Mouse (Mus musculus): ENCODE data around the gene Inpp5d.

DNA sequence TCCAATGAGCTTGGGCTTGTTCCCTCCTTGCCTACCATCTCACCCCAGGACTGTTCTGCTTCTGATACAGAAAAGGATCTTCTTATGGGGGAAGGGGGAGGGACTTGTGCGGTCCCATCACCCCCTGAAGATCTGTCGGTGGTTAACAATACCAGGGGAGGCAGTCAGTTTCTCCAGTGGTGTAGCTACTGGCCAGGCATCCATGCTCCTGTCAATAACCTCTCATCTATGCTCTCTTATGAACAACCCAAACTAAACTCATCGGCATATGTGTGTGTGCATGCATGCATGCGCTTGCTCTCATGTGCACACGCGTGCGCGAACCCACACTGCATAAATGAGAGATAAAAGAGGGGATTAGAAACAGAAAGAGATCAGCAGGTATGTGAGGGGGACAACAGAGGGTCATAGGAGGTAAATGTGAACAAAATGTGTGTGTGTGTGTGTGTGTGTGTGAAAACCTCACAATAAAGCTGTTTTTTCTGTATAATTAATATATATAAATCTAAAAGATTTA is 29.9 kb downstream of the Inpp5d start:
- TF ChIP-seq CTCF (IDR thresholded peaks at IDR 0.05; ENCODE audit: extremely low read depth, insufficient read length, insufficient replicate concordance, low read depth, low read length), result no peak
- no peak for TF ChIP-seq POLR2A (IDR thresholded peaks at IDR 0.05; ENCODE audit: low read depth, low read length)
